Mouse (Mus musculus): ENCODE data around the gene Erich2.
"Not testable (repeated sequence)": the region's sequence is repeated elsewhere in the genome, so short reads cannot be mapped to it uniquely, and the experiment has no call there.

Gene Erich2
- long read RNA-seq, experiment 1: 0 reads
- long read RNA-seq, experiment 2: 0 reads

GRCm38 (mm10) chr2:70508496-70508895 is at the start of gene Erich2:
Gene Erich2 (plus strand): TSS chr2:70508819.
- intact Hi-C loops (cut with DNase I): no loop called here

DNA sequence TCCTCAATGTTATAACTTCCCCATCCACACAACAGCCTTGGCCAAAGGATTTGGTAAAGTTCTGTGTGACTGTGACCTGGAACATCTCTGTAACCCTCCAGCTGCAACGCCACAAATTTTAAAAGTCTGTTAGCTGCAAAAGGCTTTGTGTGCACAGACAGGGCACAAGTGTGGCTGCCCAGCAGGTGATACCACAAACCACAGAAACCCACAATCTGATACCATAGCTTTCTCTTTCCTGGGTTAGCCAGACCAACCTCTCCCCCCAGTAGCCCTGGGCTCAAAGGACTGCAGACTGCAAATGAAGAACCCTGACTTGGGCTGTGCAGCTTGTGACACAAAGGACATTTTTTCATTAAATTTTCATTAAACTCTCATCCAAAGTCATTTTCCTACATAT is 45.0 kb upstream of the Erich2 start:
- intact Hi-C loops (cut with DNase I): no loop called here

DNA sequence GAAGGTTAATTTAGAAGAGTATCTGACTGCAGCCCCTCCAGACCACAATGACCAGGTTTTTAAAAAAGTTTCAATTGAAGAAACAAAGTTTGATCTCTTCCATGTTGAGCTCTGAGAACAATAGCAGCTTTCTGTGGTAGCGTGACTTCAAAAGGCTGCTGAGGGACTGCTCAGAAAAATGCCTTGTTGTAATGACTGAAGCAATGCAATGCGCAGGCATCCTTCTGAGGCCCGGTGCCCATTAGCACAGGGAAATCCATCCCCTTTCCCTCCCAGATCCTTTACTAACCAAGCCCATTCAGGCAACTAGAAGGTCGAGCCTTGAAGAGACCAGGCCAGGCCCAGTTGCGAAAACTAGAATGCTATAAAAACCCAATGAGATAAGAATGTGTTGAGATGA is 37.5 kb upstream of the Erich2 start:
- intact Hi-C loops (cut with DNase I): loop anchor here (10.0 kb wide), 1 partner anchor 346 kb away; no protein-coding TSS in a partner anchor

DNA sequence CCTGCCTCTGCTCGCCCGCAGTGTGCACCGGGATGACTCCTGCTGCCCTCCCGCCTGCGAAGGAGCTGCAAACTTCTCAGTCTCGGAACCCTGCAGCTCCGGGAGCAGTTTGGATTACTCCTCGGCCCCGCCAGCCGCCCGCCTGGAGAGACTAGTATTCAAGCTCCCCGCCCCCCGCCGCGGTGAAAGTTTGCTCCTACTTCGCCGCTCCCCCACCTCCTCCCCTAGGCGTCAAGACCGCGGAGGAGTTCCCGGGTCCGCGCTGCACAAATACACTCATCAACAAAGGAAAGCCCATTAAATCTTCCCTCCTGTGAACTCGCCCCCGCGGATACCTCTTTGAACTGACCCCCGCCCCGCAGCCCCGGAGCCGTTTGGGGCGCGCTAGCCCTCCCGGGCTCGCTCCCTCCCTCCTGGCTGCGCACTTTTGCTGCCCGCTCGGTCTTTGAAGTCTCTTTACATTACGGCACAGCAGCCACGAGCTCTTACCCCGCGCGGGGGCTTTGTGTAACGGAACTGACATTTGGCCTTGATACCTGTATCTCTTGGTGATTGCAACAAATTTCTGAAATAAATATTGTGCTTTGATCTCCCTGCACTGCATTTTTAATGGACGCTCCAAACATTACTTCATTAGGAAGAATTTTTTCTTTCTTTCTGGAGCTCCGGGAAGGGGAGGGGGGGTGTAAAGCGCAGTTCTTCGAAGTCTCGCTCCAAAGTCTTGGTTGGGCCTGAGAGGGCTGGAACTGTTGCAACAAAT is 36.6 kb upstream of the Erich2 start:
- intact Hi-C loops (cut with DNase I): loop anchor here (10.0 kb wide), 1 partner anchor 347 kb away; no protein-coding TSS in a partner anchor

DNA sequence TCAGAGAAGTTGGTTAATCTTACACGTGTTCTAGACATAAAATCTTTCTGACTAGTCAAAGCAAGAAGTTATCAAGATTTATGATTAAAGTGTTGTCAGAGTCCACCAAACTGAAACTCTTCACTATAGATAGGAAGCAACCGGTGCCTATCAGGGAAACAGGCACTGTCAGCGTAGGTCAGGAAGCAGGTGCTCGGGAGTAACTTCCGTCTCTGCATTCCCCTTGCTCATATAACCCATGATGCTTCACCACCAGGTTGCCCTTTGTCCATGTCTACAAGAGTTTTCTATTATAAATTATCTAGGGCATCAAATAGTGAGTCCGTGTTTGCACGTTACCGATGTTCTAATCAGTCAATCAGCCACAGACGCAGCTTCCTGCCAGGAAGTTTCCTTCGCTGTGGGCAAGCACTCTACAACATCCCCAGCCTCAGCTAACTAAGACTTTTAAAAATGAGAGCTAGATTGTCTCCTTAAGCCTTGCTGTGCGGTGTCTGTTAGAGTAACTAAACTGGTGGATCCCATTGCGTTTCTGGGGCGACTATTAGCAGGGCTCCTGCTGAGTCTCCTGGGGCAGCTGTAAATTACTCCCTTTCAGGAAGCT is 10.8 kb upstream of the Erich2 start:
- intact Hi-C loops (cut with DNase I): no loop called here

DNA sequence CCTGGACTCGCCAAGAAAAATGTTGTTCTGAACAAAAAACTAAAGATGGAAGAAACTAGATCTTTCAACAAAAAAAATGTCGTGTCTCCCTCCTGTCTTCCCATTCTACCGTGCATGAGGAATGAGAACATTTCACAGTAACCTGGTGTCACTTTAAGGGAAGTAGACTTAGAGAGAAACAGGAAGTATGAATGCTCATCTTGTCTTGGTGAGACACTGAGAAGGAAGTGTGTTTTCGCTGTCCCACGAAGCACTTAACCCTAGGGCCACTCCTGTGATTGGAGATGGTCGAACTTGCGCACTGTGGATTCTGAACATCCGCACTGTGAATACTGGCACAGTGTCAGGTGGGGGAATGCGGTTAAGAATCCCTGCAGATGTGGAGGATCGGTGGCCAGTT is 5.2 kb upstream of the Erich2 start:
- intact Hi-C loops (cut with DNase I): no loop called here

DNA sequence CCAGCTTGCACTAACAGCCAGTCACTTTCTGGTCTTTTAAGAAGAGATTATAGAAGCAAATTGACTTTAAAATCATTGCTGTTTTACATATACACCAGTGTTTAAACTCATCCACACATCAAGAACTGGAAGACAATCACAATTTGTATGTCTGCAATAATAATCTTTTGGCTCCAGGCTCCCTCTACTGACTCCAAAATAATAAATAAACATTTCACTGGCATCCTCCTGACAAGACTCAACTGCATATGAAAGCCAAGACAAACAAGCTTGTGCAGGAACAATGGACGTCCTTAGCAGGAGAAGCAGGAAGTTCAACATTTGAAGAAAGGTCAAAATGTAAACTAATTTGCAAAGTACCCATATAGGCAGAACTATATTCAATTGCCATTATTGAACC is 3.4 kb upstream of the Erich2 start:
- intact Hi-C loops (cut with DNase I): no loop called here

DNA sequence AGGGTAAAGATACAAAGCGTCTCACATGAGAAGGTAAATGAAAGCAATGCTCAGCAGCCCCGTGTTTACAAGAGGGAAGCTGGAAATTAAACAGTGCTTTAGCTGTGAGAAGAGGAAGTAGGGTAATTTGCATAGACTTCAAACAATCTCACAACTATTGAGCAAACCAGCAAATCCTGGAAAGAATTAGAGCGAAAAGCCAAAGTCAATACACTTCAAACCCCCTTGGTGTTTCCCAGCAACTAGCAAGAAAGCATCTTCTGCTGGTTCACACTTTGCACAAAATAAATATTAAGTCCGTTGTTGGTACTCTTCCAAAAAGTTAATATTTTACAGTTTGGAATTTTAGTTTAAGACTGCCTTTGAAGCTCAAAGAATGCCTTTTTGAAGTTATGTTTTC is 2.7 kb upstream of the Erich2 start:
- intact Hi-C loops (cut with DNase I): no loop called here

- intact Hi-C loops (cut with DNase I): no loop called here
Observed at GRCm38 (mm10) chr2:70506372-70506771, 2.2 kb upstream of the Erich2 start.

DNA sequence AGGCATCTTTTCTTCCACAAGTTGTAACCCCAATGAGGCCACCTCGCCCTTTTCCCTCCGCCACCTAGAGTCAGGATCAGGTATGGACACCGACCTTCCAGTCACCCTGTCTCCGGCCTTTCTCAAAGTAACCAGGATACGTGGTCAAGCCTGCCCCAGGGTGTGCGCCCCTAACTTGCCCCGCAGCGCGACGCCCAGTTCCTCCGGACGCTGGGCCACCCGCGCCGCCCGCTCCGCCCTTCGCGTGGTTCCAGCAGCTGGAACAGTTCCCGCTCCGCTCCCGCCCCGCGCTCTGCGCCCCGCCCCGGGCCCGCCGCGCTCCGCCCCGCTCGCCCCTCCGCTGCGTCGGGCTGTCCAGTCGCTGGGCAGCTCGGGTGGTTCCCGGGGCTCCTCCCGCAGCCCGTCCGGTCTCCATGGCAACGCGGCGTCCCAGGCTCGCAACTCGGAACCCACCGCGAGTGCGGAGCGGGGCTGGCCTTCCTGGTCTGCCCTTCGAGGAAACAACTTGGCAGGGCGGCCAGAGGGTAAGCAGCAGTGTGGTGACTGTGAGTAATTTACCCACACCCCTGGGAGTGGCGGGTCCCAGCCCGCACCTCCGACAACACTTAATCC is 508 bp downstream of the Erich2 start:
- intact Hi-C loops (cut with DNase I): no loop called here

- intact Hi-C loops (cut with DNase I): not testable (repeated sequence)
Observed at GRCm38 (mm10) chr2:70538283-70538682, 29.7 kb downstream of the Erich2 start.

DNA sequence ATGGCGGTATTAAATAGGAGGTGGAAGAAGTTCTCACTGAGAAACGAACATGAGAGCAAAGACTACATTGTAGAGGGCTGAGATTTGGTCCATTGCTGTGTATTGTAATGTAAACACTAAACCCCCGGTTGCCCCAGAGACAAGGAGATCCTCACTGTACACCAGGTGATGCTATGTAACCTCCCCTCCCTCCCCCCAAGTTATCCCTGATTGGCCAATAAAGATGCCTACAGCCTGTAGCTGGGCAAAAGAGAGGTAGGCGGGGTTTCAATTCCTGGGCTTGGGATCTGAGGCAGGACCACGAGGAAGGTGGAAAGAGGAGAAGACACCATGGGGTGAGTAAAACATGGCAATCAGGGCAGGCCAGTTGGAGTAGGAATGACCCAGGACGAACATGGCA is 42.1 kb downstream of the Erich2 start:
- intact Hi-C loops (cut with DNase I): loop anchor here (10.0 kb wide), 1 partner anchor 296 kb away; no protein-coding TSS in a partner anchor

DNA sequence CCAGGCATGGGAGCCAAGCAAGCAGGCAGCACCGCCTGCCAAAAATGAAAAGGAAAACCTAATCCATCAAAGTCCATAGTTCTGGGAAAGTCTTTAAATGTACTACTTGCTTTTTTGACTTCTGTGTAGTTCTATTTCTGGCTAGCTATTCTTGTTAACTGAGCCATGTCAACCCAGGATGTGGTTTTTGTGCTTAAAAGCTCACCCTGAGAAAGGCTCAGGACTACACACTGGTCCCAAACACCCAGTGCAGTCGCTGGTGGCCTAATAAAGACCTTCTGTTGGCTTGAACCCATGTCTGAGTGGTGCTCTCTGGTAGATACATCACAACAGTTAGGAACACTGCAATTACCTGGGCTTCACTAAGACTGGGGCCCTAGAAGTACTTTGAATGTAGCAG is 42.8 kb downstream of the Erich2 start:
- intact Hi-C loops (cut with DNase I): loop anchor here (10.0 kb wide), 1 partner anchor 297 kb away; no protein-coding TSS in a partner anchor

DNA sequence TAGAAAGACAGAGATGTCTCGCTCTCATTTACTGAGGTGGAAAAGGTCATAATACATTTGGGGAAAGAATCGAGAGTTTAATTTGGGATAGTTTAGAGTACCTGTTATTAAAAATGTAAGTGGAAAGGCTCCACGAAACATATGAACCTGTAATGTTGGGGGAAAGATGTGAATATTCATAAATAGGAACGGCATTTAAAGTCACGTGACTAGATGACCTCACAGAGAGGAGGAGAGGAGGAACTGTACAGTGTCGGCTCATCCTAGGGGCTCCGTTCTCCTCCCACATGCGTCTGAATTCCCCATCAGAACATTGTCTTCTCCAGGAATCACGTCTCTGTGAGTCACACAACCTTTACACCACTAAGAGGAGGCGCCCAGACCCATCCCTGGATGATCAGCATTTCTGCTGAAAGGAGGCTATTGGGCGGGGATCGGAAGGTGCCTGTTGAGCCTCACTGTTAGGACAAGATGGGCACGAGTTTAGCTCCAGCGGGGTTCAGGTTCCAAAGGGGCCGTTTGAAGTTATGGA is 43.5 kb downstream of the Erich2 start:
- intact Hi-C loops (cut with DNase I): loop anchor here (10.0 kb wide), 1 partner anchor 297 kb away; no protein-coding TSS in a partner anchor

- intact Hi-C loops (cut with DNase I): loop anchor here (10.0 kb wide), 1 partner anchor 298 kb away; no protein-coding TSS in a partner anchor
Observed at GRCm38 (mm10) chr2:70552772-70553171, 44.2 kb downstream of the Erich2 start, which contains the start of gene Gad1. Gene Gad1 (plus strand): TSS chr2:70553072.

DNA sequence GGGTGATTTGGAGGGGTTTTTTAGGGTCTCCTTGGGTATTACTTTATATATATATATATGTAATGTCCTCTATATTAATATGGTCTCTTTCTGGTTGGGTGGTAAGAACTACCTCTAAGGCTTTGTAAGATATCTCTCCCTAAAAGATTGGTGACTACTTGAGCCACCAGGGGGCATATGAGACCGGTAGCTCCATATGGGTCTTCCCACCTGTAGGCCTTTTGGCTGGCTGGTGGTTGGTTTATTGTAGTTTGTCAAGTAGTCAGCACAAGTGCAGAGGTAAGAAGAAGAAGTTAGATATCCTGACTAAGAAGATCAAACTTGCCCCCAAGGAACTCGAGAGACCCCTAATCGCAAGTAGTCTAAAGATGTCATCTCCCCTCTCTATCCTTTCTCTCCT is 45.2 kb downstream of the Erich2 start:
- intact Hi-C loops (cut with DNase I): loop anchor here (10.0 kb wide), 1 partner anchor 299 kb away; no protein-coding TSS in a partner anchor

DNA sequence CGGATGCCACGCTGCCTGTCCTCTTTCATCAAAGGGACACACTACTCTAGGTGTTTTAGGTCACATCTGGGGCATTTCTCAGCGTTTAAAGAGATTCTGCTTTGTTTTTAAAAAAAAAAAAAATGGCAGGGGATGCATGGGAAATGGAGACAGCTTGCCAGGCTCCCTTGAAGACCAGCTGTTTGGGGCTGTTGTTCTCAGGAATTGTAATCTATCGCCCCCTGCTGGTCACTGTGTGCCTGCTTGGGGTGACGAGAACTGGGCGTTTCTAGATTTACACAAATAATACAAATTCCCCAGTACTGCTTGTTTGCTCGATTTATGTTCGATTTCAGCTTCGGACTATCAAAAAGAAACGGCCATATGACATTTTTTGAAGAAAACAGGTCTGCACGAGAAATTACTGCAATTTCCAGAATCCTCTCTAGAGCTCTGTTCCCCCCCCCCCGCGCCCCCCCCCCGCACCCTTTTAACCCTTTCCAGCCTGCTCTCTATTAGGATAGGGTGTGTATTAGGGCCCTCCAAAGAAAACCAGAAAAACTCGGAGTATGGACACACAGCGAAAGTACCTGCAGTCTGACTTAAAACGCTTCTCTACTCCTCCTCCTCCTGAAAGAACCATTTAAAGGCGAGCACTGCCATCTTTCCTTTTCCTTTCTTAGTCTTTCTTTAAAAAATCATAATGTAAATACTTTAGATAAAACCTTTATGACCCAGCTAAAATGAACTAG is 49.7 kb downstream of the Erich2 start:
- intact Hi-C loops (cut with DNase I): loop anchor here (2.0 to 10.0 kb wide), 3 partner anchors 303 to 429 kb away; no protein-coding TSS in a partner anchor

GRCm38 (mm10) chr2:70558843-70559451 is 50.3 kb downstream of the Erich2 start:
- intact Hi-C loops (cut with DNase I): loop anchor here (2.0 to 10.0 kb wide), 3 partner anchors 304 to 430 kb away; no protein-coding TSS in a partner anchor

- intact Hi-C loops (cut with DNase I): loop anchor here (2.0 to 10.0 kb wide), 3 partner anchors 305 to 431 kb away; no protein-coding TSS in a partner anchor
Observed at GRCm38 (mm10) chr2:70559520-70559919, 50.9 kb downstream of the Erich2 start.

All from adrenal gland (tissue).